Mouse (Mus musculus): ENCODE measurements around the gene Spata2. TPM values are rescaled to one million over a fixed set of nuclear protein-coding genes. Genes with fewer than 3 reads are reported as not detected.

Spata2 gene
- total and polyA plus RNA-seq, 2 experiments from 2014 or later = 28.9 to 36.6 TPM

DNA sequence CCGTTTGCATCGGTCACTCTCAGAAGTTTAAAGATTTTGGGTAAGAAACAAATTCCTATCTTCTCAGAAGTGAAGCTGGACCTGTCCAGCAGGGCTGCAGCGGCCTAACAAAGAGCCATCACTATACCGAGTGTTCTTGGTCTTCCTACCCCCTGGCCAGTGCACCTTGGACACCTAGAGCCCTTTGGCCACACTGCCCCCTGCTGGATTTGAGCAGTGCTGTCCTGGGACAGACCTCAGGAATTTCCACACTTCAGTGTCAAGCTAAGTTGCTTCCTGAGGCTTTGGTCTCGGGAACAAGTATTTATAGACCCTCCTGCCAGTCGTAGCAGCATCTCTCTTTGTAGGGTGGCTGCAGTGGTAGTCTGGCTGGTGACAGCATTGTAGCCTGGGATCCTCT is 29.7 kb downstream of the Spata2 start:
- no peaks in the 10 kb centered on the region for H3K9me3 ChIP-seq (ENCODE audit: low read length)
- H3K4me1 ChIP-seq (ENCODE audit: insufficient read depth) = no peaks in the 10 kb centered on the region
- no peak overlapping the region for H3K4me2 ChIP-seq (ENCODE audit: low read depth)
- H3K36me3 ChIP-seq (ENCODE audit: insufficient read depth) = peaks cover 40% of the 10 kb centered on the region
- WGBS = 61% methylated on average over 6 of the region's 6 CpGs
- TF ChIP-seq CTCF (IDR thresholded peaks at IDR 0.05; ENCODE audit: low read depth) = peak; percentile 79
- peak; percentile 31 for DNase-seq
- no peaks in the 10 kb centered on the region for H3K27me3 ChIP-seq (ENCODE audit: insufficient read depth, low read length)
- no peak overlapping the region for H3K27ac ChIP-seq (ENCODE audit: low read depth, low read length)
- no peak overlapping the region for H3K9ac ChIP-seq
- H3K4me3 ChIP-seq (ENCODE audit: low read depth, low read length) = no peak overlapping the region
- ATAC-seq = peak; percentile 59; the same call in 1 of the 2 replicates

DNA sequence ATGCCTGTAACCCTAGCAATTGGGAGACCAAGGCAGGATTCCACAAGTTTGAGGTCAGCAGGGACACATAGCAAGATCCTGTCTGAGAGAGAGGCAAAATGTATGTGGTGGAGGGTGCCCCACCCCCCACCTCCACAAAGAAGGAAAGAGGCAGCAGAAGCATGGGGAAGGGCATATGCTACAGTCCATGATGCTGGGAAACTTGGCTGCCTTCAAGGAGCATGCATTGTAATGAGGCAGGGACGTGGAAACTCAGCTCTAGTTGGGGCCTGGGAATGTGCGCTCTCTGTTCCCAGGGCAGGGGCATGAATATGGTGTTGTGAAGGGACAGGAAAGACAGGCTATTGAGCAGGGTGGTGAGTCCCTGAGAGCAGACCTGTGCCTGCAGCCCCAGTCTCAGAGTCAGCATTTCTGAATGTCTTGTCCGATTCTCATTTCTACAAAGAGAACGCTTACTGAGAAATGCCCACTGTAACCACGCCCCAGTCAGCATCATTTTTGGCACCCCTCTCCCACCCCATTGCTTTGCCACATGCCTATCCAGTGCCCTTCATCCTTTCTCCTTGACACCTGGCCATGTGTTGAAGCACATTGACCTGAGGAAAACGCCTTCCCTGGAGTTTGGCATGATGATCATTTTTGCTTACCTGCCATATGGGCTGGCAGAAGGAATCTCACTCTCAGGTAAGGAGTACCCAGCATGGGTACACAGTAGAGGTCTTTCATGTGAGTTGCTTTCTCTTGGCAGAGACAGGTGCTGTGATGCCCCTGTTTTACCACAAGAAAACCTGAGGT is 33.4 kb downstream of the Spata2 start:
- Histone ChIP-seq H3K9me3 (ENCODE audit: low read length) (no peaks in the 10 kb centered on the region), H3K4me1 (ENCODE audit: insufficient read depth) (no peaks in the 10 kb centered on the region), H3K27me3 (ENCODE audit: insufficient read depth, low read length) (no peaks in the 10 kb centered on the region), H3K9ac (no peak overlapping the region), H3K36me3 (ENCODE audit: insufficient read depth) (peaks cover 50% of the 10 kb centered on the region), H3K4me2 (ENCODE audit: low read depth) (no peak overlapping the region), H3K27ac (ENCODE audit: low read depth, low read length) (no peak overlapping the region), H3K4me3 (ENCODE audit: low read depth, low read length) (no peak overlapping the region)
- ATAC-seq = no peak; the same call in 1 of the 2 replicates
- no peak for DNase-seq
- WGBS = 85% methylated on average over 6 of the region's 6 CpGs
- TF ChIP-seq CTCF (IDR thresholded peaks at IDR 0.05; ENCODE audit: low read depth) = no peak

DNA sequence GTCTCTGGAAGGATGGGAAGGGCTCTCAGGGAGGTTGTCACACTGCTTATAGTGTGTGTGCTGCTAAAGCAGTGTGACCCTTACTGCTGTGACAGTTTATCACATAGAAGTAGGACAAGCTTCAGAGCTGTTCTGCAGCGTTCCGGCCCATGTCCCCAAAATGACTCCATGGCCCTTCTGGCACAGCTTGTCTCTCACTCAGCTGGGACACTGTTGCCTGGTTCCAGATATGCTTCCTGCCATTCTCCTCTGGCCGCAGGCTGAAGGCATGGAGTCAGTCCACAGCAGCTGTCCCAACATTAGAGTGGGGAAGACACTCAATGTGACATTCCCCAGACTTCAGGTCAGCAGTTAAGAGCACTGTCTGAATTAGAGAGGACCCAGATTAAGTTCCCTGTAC is 34.1 kb downstream of the Spata2 start:
- H3K4me3 ChIP-seq (ENCODE audit: low read depth, low read length) = no peak overlapping the region
- no peaks in the 10 kb centered on the region for H3K9me3 ChIP-seq (ENCODE audit: low read length)
- 93% methylated on average over 3 of the region's 3 CpGs for WGBS
- no peak overlapping the region for H3K27ac ChIP-seq (ENCODE audit: low read depth, low read length)
- no peak overlapping the region for H3K4me2 ChIP-seq (ENCODE audit: low read depth)
- DNase-seq (no peak), ATAC-seq (no peak)
- no peak for TF ChIP-seq CTCF (IDR thresholded peaks at IDR 0.05; ENCODE audit: low read depth)
- H3K4me1 ChIP-seq (ENCODE audit: insufficient read depth) = no peaks in the 10 kb centered on the region
- no peaks in the 10 kb centered on the region for H3K27me3 ChIP-seq (ENCODE audit: insufficient read depth, low read length)
- peaks cover 58% of the 10 kb centered on the region for H3K36me3 ChIP-seq (ENCODE audit: insufficient read depth)
- H3K9ac ChIP-seq = no peak overlapping the region

DNA sequence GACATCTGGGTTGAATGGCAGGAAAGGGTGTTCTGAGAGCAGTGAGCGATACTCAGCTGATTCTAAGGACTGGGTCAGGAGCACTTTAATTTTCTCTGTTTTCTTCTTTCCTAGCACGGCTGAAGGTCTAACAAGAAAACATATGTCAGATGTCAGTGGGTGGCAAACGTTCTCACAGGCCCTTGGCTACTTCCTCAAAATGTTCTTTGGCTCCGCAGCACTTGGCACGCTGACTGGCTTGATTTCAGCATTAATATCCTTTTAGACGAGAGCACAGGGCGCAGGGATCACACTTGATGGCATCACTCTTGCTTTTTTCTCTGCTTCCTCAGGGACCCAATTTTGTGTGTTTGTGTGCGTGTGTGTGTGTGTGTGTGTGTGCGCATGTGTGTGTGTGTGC is 35.5 kb downstream of the Spata2 start:
- H3K9me3 ChIP-seq (ENCODE audit: low read length) = no peaks in the 10 kb centered on the region
- TF ChIP-seq CTCF (IDR thresholded peaks at IDR 0.05; ENCODE audit: low read depth) = no peak
- no peaks in the 10 kb centered on the region for H3K4me1 ChIP-seq (ENCODE audit: insufficient read depth)
- no peak overlapping the region for H3K4me2 ChIP-seq (ENCODE audit: low read depth)
- no peak overlapping the region for H3K27ac ChIP-seq (ENCODE audit: low read depth, low read length)
- ATAC-seq (no peak), DNase-seq (no peak)
- H3K36me3 ChIP-seq (ENCODE audit: insufficient read depth) = peaks cover 65% of the 10 kb centered on the region
- H3K9ac ChIP-seq = no peak overlapping the region
- H3K27me3 ChIP-seq (ENCODE audit: insufficient read depth, low read length) = no peaks in the 10 kb centered on the region
- 77% methylated on average over 9 of the region's 9 CpGs for WGBS
- H3K4me3 ChIP-seq (ENCODE audit: low read depth, low read length) = no peak overlapping the region

- no peak overlapping the region for H3K4me3 ChIP-seq (ENCODE audit: low read depth, low read length)
- H3K27ac ChIP-seq (ENCODE audit: low read depth, low read length) = no peak overlapping the region
- no peaks in the 10 kb centered on the region for H3K4me1 ChIP-seq (ENCODE audit: insufficient read depth)
- no peaks in the 10 kb centered on the region for H3K27me3 ChIP-seq (ENCODE audit: insufficient read depth, low read length)
- peaks cover 69% of the 10 kb centered on the region for H3K36me3 ChIP-seq (ENCODE audit: insufficient read depth)
- H3K4me2 ChIP-seq (ENCODE audit: low read depth) = no peak overlapping the region
- no peaks in the 10 kb centered on the region for H3K9me3 ChIP-seq (ENCODE audit: low read length)
- no peak overlapping the region for H3K9ac ChIP-seq
- 75% methylated on average over 5 of the region's 5 CpGs for WGBS
- no peak for TF ChIP-seq CTCF (IDR thresholded peaks at IDR 0.05; ENCODE audit: low read depth)
- no peak for DNase-seq
- ATAC-seq = no peak
Observed at GRCm38 (mm10) chr2:167456361-167457020, 36.2 kb downstream of the Spata2 start.

DNA sequence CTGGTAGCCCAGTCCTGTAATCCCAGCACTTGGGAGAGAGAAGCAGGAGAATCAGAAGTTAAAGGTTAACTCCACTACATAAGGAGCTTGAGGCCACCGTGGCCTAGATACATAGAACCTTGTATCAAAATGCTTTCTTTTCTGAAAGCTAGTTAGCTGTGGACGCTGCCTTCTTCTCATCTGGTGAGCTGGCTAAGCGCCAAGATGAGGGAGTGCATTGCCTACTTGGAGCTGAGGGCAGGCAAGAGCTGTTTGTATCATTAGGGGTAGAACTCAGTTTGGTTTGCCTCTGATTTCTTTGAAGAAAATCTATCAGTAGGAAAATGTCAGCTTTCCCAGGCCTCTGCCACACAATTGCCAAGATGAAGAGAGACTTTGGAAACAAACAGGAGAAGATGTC is 38.9 kb downstream of the Spata2 start:
- no peaks in the 10 kb centered on the region for H3K27me3 ChIP-seq (ENCODE audit: insufficient read depth, low read length)
- no peak for ATAC-seq
- H3K9ac ChIP-seq = no peak overlapping the region
- H3K27ac ChIP-seq (ENCODE audit: low read depth, low read length) = no peak overlapping the region
- TF ChIP-seq CTCF (IDR thresholded peaks at IDR 0.05; ENCODE audit: low read depth) = no peak
- no peak for DNase-seq
- no peaks in the 10 kb centered on the region for H3K4me1 ChIP-seq (ENCODE audit: insufficient read depth)
- whole genome bisulfite sequencing = 53% methylated on average over 3 of the region's 3 CpGs
- peaks cover 72% of the 10 kb centered on the region for H3K36me3 ChIP-seq (ENCODE audit: insufficient read depth)
- H3K4me2 ChIP-seq (ENCODE audit: low read depth) = no peak overlapping the region
- no peak overlapping the region for H3K4me3 ChIP-seq (ENCODE audit: low read depth, low read length)
- no peaks in the 10 kb centered on the region for H3K9me3 ChIP-seq (ENCODE audit: low read length)

DNA sequence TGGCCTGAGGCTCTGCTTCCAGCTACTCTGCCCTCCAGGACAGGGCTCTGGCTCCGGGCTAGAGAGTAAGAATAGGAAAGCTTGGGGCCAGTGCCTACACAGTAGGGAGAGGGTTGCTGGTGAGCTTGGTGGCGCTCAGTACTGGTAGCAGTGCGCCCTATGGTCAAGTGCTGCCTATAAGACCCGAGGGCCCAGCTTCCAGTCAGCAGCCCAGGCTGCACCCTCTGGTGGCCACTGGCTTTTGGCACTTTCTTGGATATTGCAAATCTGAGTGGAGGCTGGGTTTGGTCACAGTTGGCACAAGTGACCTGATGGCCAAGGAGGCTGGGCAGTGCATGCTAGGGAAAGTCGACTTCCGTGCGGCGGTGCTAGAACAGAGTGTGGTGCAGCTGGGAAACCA is 42.0 kb downstream of the Spata2 start:
- ATAC-seq = no peak
- WGBS = 93% methylated on average over 8 of the region's 8 CpGs
- Histone ChIP-seq H3K27me3 (ENCODE audit: insufficient read depth, low read length) (no peaks in the 10 kb centered on the region), H3K4me1 (ENCODE audit: insufficient read depth) (no peaks in the 10 kb centered on the region), H3K4me2 (ENCODE audit: low read depth) (no peak overlapping the region), H3K4me3 (ENCODE audit: low read depth, low read length) (no peak overlapping the region), H3K9me3 (ENCODE audit: low read length) (no peaks in the 10 kb centered on the region), H3K9ac (no peak overlapping the region), H3K36me3 (ENCODE audit: insufficient read depth) (peaks cover 58% of the 10 kb centered on the region), H3K27ac (ENCODE audit: low read depth, low read length) (no peak overlapping the region)
- DNase-seq = no peak
- peak; percentile 37 for TF ChIP-seq CTCF (IDR thresholded peaks at IDR 0.05; ENCODE audit: low read depth)

Measured in forebrain, postnatal 0 days (tissue).